Mouse (Mus musculus) lung, postnatal 10 days (tissue): Measurements from ENCODE around the gene Spem1.

Source experiments
- DNase-seq: peaks from one replicate; pipeline ENCODE4 v3.0.0; 2021

Gene Spem1

GRCm38 (mm10) chr11:69835966-69836335, 14.0 kb upstream of the Spem1 start:
- DNase-seq, result no peak

- DNase-seq, result no peak
Observed at GRCm38 (mm10) chr11:69835326-69835965, 13.5 kb upstream of the Spem1 start.

GRCm38 (mm10) chr11:69834001-69834549, 12.1 kb upstream of the Spem1 start:
- no peak for DNase-seq

GRCm38 (mm10) chr11:69833554-69833953, 11.6 kb upstream of the Spem1 start:
- no peak for DNase-seq

- no peak for DNase-seq
Observed at GRCm38 (mm10) chr11:69828832-69829231, 6.9 kb upstream of the Spem1 start.

- no peak for DNase-seq
Observed at GRCm38 (mm10) chr11:69823456-69823855, 1.5 kb upstream of the Spem1 start.

GRCm38 (mm10) chr11:69818871-69819270, 3.1 kb downstream of the Spem1 start:
- DNase-seq, result no peak

GRCm38 (mm10) chr11:69818365-69818764, 3.6 kb downstream of the Spem1 start, which contains the start of gene Spem2:
Gene Spem2, minus strand, starts transcription at chr11:69818465.
- no peak for DNase-seq

GRCm38 (mm10) chr11:69816520-69816919, 5.5 kb downstream of the Spem1 start:
- DNase-seq, result no peak

GRCm38 (mm10) chr11:69815155-69815554, 6.8 kb downstream of the Spem1 start, which contains the start of gene Gm39566:
Gene Gm39566, minus strand, starts transcription at chr11:69815298.
- DNase-seq, result no peak

- no peak for DNase-seq
Observed at GRCm38 (mm10) chr11:69810280-69810679, 11.7 kb downstream of the Spem1 start.

GRCm38 (mm10) chr11:69807641-69808040, 14.3 kb downstream of the Spem1 start:
- no peak for DNase-seq

- DNase-seq, result no peak
Observed at GRCm38 (mm10) chr11:69806378-69806777, 15.6 kb downstream of the Spem1 start.

- peak; percentile 76 for DNase-seq
Observed at GRCm38 (mm10) chr11:69804972-69805909, 16.7 kb downstream of the Spem1 start, which contains the start of gene Tmem102. Gene Tmem102, minus strand, starts transcription at chr11:69805624.

- DNase-seq, result peak; percentile 58
Observed at GRCm38 (mm10) chr11:69804652-69804940, 17.4 kb downstream of the Spem1 start.

GRCm38 (mm10) chr11:69803786-69804651, 18.0 kb downstream of the Spem1 start:
- peak; percentile 85 for DNase-seq

GRCm38 (mm10) chr11:69803328-69803727, 18.7 kb downstream of the Spem1 start:
- no peak for DNase-seq

- DNase-seq, result peak; percentile 93
Observed at GRCm38 (mm10) chr11:69802648-69803105, 19.3 kb downstream of the Spem1 start.

- no peak for DNase-seq
Observed at GRCm38 (mm10) chr11:69801379-69801977, 20.5 kb downstream of the Spem1 start, which contains the start of gene Fgf11. Gene Fgf11, minus strand, starts transcription at chr11:69801857.

- DNase-seq, result peak; percentile 77
Observed at GRCm38 (mm10) chr11:69800392-69801197, 21.4 kb downstream of the Spem1 start.

GRCm38 (mm10) chr11:69800138-69800391, 21.9 kb downstream of the Spem1 start:
- DNase-seq, result peak; percentile 40
